Comparison of ENCODE assay signal across 8 mouse cellular contexts in the genomic region with DNA sequence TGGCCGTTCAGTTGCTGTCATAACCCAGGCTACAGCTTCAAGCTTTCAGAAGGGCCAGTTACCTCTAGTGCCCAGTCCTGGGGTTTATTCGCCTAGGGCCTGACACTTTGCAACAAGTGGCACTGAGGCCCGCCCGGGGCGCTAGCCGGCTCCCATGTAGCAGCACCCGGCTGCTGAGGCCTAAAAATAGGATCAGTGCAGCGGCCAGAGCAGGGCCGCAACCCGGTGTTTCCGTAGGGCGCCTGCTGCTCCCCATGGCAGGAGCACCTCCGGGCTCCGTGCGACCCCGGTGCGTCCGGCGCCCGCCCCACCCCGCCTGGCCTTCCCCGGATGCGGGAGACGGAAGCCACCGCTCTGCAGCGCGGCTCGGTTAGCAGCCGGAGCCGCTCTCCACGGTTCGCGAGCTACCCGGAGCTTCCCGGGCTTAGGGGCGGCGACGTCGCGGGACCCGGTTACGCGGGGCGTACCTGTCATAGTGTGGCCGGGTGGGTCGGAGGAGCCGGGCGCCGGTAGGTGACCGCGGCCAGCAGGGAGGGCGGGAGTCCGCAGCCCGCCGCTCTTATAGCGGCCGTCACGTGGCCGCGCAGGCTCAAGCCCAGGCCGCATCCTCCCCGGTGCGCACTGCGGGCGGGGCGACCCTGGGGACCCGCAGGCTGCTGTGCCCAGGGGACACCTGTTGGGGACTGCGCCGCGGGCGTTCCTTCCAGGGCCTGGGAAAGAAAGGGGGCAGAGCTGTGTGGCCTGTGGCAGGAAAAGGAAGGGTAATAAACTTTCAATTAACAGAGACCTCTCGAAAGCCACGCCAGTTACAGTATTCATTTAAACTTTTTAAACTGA. TPM values are rescaled to one million over a fixed set of nuclear protein-coding genes. Genes with fewer than 3 reads are reported as not detected.
DNase-seq lines count a peak whose midpoint lies in the region; ATAC-seq and TF ChIP-seq lines count a peak whose summit lies in the region.

A gene (minus strand): TSS at position 787 of the 837 bp plus-strand sequence.

- no peaks in the 10 kb centered on the region for H3K27me3 ChIP-seq in forebrain, embryonic 12.5 days
- H3K27me3 ChIP-seq in heart, embryonic 16.5 days (ENCODE audit: control insufficient read depth, insufficient read depth, low read length): no peaks in the 10 kb centered on the region
- H3K27me3 ChIP-seq in liver, postnatal 0 days (ENCODE audit: insufficient read depth, low read length): no peaks in the 10 kb centered on the region
- H3K27me3 ChIP-seq in neural tube, embryonic 13.5 days: peaks cover 10% of the 10 kb centered on the region

- no peak for TF ChIP-seq EP300 in liver, postnatal 0 days (IDR thresholded peaks at IDR 0.05; ENCODE audit: low read depth)

- peak within 1 kb of the TSS; percentile 69 for H3K4me3 ChIP-seq in forebrain, embryonic 12.5 days (replicated peaks)
- H3K4me3 ChIP-seq in heart, embryonic 16.5 days (ENCODE audit: low read length): peak within 1 kb of the TSS; percentile 84
- peak within 1 kb of the TSS; percentile 71 for H3K4me3 ChIP-seq in liver, postnatal 0 days (ENCODE audit: low read depth, low read length)
- peak within 1 kb of the TSS; percentile 60 for H3K4me3 ChIP-seq in neural tube, embryonic 13.5 days

- peak within 1 kb of the TSS; percentile 88 for H3K4me2 ChIP-seq in forebrain, embryonic 12.5 days
- peak within 1 kb of the TSS; percentile 80 for H3K4me2 ChIP-seq in heart, embryonic 16.5 days (ENCODE audit: low read depth, low read length)
- H3K4me2 ChIP-seq in liver, postnatal 0 days (ENCODE audit: low read depth, low read length): peak within 1 kb of the TSS; percentile 82
- peak within 1 kb of the TSS; percentile 95 for H3K4me2 ChIP-seq in neural tube, embryonic 13.5 days

- no peaks in the 10 kb centered on the region for H3K36me3 ChIP-seq in forebrain, embryonic 12.5 days (replicated peaks)
- H3K36me3 ChIP-seq in heart, embryonic 16.5 days (ENCODE audit: control insufficient read depth, insufficient read depth): peaks cover 4% of the 10 kb centered on the region; the same call in 1 of the 2 replicates
- H3K36me3 ChIP-seq in liver, postnatal 0 days (replicated peaks; ENCODE audit: insufficient read depth, low read length): no peaks in the 10 kb centered on the region; the same call in 1 of the 2 replicates
- H3K36me3 ChIP-seq in neural tube, embryonic 13.5 days: no peaks in the 10 kb centered on the region

- WGBS in forebrain, embryonic 12.5 days: 2% methylated on average over 52 of the region's 73 CpGs
- under 1% methylated on average over 73 of the region's 73 CpGs for WGBS in heart, embryonic 16.5 days
- WGBS in liver, postnatal 0 days (ENCODE audit: insufficient replicate concordance): under 1% methylated on average over 48 of the region's 73 CpGs
- under 1% methylated on average over 73 of the region's 73 CpGs for WGBS in neural tube, embryonic 13.5 days

- H3K4me1 ChIP-seq in forebrain, embryonic 12.5 days: peaks cover 6% of the 10 kb centered on the region
- H3K4me1 ChIP-seq in heart, embryonic 16.5 days (ENCODE audit: control insufficient read depth, insufficient read depth, low read length): peaks cover 10% of the 10 kb centered on the region; the same call in 1 of the 2 replicates
- H3K4me1 ChIP-seq in liver, postnatal 0 days (ENCODE audit: insufficient read depth): peaks cover 6% of the 10 kb centered on the region; the same call in 1 of the 2 replicates
- peaks cover 10% of the 10 kb centered on the region for H3K4me1 ChIP-seq in neural tube, embryonic 13.5 days (replicated peaks)

- 0 out of 2 replicates have a peak, but pooled peaks cover 4% of the 10 kb centered on the region for H3K9me3 ChIP-seq in forebrain, embryonic 12.5 days
- H3K9me3 ChIP-seq in heart, embryonic 16.5 days (replicated peaks; ENCODE audit: control insufficient read depth, low read length): peaks cover 6% of the 10 kb centered on the region
- 0 out of 2 replicates have a peak, but pooled peaks cover 2% of the 10 kb centered on the region for H3K9me3 ChIP-seq in liver, postnatal 0 days (ENCODE audit: low read length)
- peaks cover 8% of the 10 kb centered on the region for H3K9me3 ChIP-seq in neural tube, embryonic 13.5 days

- TF ChIP-seq CTCF in liver, postnatal 0 days (IDR thresholded peaks at IDR 0.05; ENCODE audit: low read depth): no peak

- ATAC-seq in forebrain, embryonic 12.5 days (ENCODE audit: low FRiP score): peak; percentile 93
- peak; percentile 95 for ATAC-seq in heart, embryonic 16.5 days (replicated peaks; ENCODE audit: extremely low read depth, insufficient read depth, low FRiP score)
- ATAC-seq in liver, postnatal 0 days: peak; percentile 92
- peak; percentile 94 for ATAC-seq in neural tube, embryonic 13.5 days (ENCODE audit: low read depth)

- peak; percentile 48 to 54 for DNase-seq in CD8-positive naive resting alpha-beta T cell, adult 2 months (ENCODE audit: low read depth in 2 of 2, low spot score in 2 of 2)
- peak; percentile 24 for DNase-seq in c-Kit-positive CD71-positive TER-119-negative erythroid progenitor cells, embryonic 14.5 days (ENCODE audit: low read depth)
- peak; percentile 55 to 82 for DNase-seq in kidney, postnatal 25 days
- peak; percentile 74 for DNase-seq in liver, postnatal 0 days
- DNase-seq in telencephalon, adult 2 months (ENCODE audit: low read depth, low spot score): peak; percentile 16

- H3K27ac ChIP-seq in forebrain, embryonic 12.5 days: no peak within 1 kb of the TSS
- peak within 1 kb of the TSS; percentile 95 for H3K27ac ChIP-seq in heart, embryonic 16.5 days (ENCODE audit: low read length)
- H3K27ac ChIP-seq in liver, postnatal 0 days (ENCODE audit: low read depth): peak within 1 kb of the TSS; percentile 80
- H3K27ac ChIP-seq in neural tube, embryonic 13.5 days (replicated peaks): no peak within 1 kb of the TSS

- peak within 1 kb of the TSS; percentile 70 for H3K9ac ChIP-seq in forebrain, embryonic 12.5 days
- H3K9ac ChIP-seq in heart, embryonic 16.5 days (ENCODE audit: low read length): peak within 1 kb of the TSS; percentile 96
- H3K9ac ChIP-seq in liver, postnatal 0 days (replicated peaks): peak within 1 kb of the TSS; percentile 85
- peak within 1 kb of the TSS; percentile 84 for H3K9ac ChIP-seq in neural tube, embryonic 13.5 days

RNA-seq across cellular contexts. Expression of the gene that starts here (rescaled TPM):
- 23.8 and 26.5 TPM in 2 replicates for polyA plus RNA-seq in forebrain, embryonic 12.5 days (2016; fragmentation: Nextera tagmentation; extraction: Ambion mirVana)
- polyA plus RNA-seq in heart, embryonic 16.5 days (2015; fragmentation: Nextera tagmentation; extraction: Ambion mirVana): 457 and 496 TPM in 2 replicates
- polyA plus RNA-seq in liver, postnatal 0 days (2015; fragmentation: Nextera tagmentation; extraction: Ambion mirVana): 18.1 and 19.2 TPM in 2 replicates
- polyA plus RNA-seq in neural tube, embryonic 13.5 days (2015; fragmentation: Nextera tagmentation; extraction: Ambion mirVana): 39.8 and 42.3 TPM in 2 replicates

Comparison
In these comparisons a context has a peak if more than half of its experiments do, and no peak if none do; other contexts are left out.
1. RNA of the gene that starts here (polyA plus RNA-seq): 457 to 496 TPM in heart, embryonic 16.5 days; 39.8 to 42.3 TPM in neural tube, embryonic 13.5 days, 23.8 to 26.5 TPM in forebrain, embryonic 12.5 days and 18.1 to 19.2 TPM in liver, postnatal 0 days; every median in the first group is over 10 times any median in the second.
2. DNase-seq: peak in every context shown above with its lines; median percentile 74 in liver, postnatal 0 days; 68 in kidney, postnatal 25 days; 51 in CD8-positive naive resting alpha-beta T cell, adult 2 months; 24 in c-Kit-positive CD71-positive TER-119-negative erythroid progenitor cells, embryonic 14.5 days; 16 in telencephalon, adult 2 months.
3. H3K27ac ChIP-seq: peak in heart, embryonic 16.5 days (single experiment) and liver, postnatal 0 days (single experiment); none in forebrain, embryonic 12.5 days (single experiment) and neural tube, embryonic 13.5 days (single experiment).
4. Peak in every context shown above with its lines, with median percentiles within 50 percentile points of each other: ATAC-seq, H3K4me2 ChIP-seq, H3K4me3 ChIP-seq and H3K9ac ChIP-seq.